Mouse (Mus musculus) kidney, adult 2 months (tissue): Measurements from ENCODE around the gene Sft2d2.

Experiments used
- CTCF ChIP-seq: fragments of 200-500 bp; conservative IDR thresholded peaks from 2 replicates; pipeline ENCODE4 v1.5.1; 2011; ENCODE audit warnings: low read depth, mild to moderate bottlenecking, control low read depth, low read length, moderate library complexity, mixed read lengths; ENCODE audit not compliant: insufficient read depth, insufficient read length
- POLR2A ChIP-seq: fragments of 200-500 bp; IDR thresholded peaks from one replicate; pipeline ENCODE4 v1.6.1; 2011; ENCODE audit warnings: low read depth, low read length, control low read depth

- no peak for TF ChIP-seq CTCF
- TF ChIP-seq POLR2A: no peak
Measured at GRCm38 (mm10) chr1:165233806-165234205, 39.6 kb upstream of the Sft2d2 start.
